In the genomic region with DNA sequence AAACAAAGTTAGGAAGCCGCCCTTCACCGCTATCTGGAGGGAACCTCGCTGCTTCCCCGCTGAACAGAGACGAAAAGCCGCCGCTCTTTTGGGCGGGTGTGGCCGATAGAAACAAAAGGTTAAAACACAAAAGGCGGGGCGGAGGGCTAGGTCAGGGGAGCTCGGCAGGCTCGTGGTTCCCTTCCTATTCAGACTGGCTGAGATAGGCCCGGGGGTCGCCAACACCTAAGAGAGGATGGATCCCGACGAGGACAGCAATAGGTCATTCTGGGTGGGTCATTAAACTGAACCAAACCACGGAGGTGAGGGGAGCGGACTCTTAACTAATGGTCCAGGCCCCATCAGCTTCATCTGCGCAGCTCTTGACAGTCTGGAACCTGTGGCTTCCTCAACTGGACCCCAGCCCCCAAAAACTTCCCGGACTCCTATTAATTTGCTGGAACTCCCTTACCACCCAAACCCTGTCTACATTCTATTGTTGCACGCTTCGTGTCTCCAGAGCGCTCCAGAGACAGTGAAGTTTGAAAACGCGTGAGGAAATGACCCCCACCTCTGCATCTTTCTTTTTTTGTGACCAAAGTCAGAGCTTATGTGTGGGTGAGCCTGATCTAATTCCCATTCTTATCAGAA, we compare ENCODE assay signal across 8 mouse cellular contexts.
DNase-seq lines count a peak whose midpoint lies in the region; ATAC-seq and TF ChIP-seq lines count a peak whose summit lies in the region.

No protein-coding gene starts in this region.

- 0 out of 2 replicates have a peak, but pooled peaks have one; percentile 30 for ATAC-seq in heart, embryonic 16.5 days (replicated peaks; ENCODE audit: extremely low read depth, insufficient read depth, low FRiP score)
- ATAC-seq in limb, embryonic 11.5 days (ENCODE audit: insufficient number of reproducible peaks, low FRiP score, low TSS enrichment, low read depth) = no peak

- DNase-seq in gastrocnemius, adult 2 months = peak; percentile 24
- DNase-seq in gastrocnemius, adult 18-20 months (ENCODE audit: low spot score) = no peak
- DNase-seq in embryo, embryonic 10 days (ENCODE audit: low spot score) = peak; percentile 80
- peak; percentile 66 for DNase-seq in limb, embryonic 11.5 days (ENCODE audit: low spot score)
- DNase-seq in midbrain, embryonic 10.5 days (ENCODE audit: low spot score) = peak; percentile 70
- peak; percentile 62 for DNase-seq in thymus, postnatal 0 days (ENCODE audit: low spot score)
- DNase-seq in cerebellum, postnatal 36 days = no peak

- H3K9ac ChIP-seq in heart, embryonic 16.5 days (ENCODE audit: low read length) = peak overlapping the region; percentile 74
- peak overlapping the region; percentile 89 for H3K9ac ChIP-seq in limb, embryonic 11.5 days (ENCODE audit: low read length)

- WGBS in heart, embryonic 16.5 days = 2% methylated on average over 26 of the region's 26 CpGs
- under 1% methylated on average over 26 of the region's 26 CpGs for WGBS in limb, embryonic 11.5 days
- WGBS in midbrain, embryonic 10.5 days = under 1% methylated on average over 26 of the region's 26 CpGs

- no peak for TF ChIP-seq CTCF in gastrocnemius, adult 2 months (IDR thresholded peaks at IDR 0.05)

- no peaks in the 10 kb centered on the region for H3K36me3 ChIP-seq in heart, embryonic 16.5 days (ENCODE audit: control insufficient read depth, insufficient read depth)
- no peaks in the 10 kb centered on the region for H3K36me3 ChIP-seq in limb, embryonic 11.5 days (ENCODE audit: control insufficient read depth, insufficient read depth, low read length)
- peaks cover 17% of the 10 kb centered on the region for H3K36me3 ChIP-seq in midbrain, embryonic 10.5 days

- peak overlapping the region; percentile 83 for H3K4me3 ChIP-seq in gastrocnemius, adult 2 months
- peak overlapping the region; percentile 62 for H3K4me3 ChIP-seq in heart, embryonic 16.5 days (ENCODE audit: low read length)
- H3K4me3 ChIP-seq in limb, embryonic 11.5 days (ENCODE audit: low read depth, low read length) = peak overlapping the region; percentile 71
- H3K4me3 ChIP-seq in midbrain, embryonic 10.5 days = peak overlapping the region; percentile 75

- H3K4me1 ChIP-seq in heart, embryonic 16.5 days (ENCODE audit: control insufficient read depth, insufficient read depth, low read length) = peaks cover 6% of the 10 kb centered on the region; the same call in 1 of the 2 replicates
- 0 out of 2 replicates have a peak, but pooled peaks cover 3% of the 10 kb centered on the region for H3K4me1 ChIP-seq in limb, embryonic 11.5 days (ENCODE audit: control insufficient read depth, insufficient read depth, low read length)
- H3K4me1 ChIP-seq in midbrain, embryonic 10.5 days = peaks cover 64% of the 10 kb centered on the region

- H3K4me2 ChIP-seq in heart, embryonic 16.5 days (ENCODE audit: low read depth, low read length) = peak overlapping the region; percentile 70
- H3K4me2 ChIP-seq in limb, embryonic 11.5 days (ENCODE audit: low read depth, severe bottlenecking) = peak overlapping the region; percentile 45

- H3K9me3 ChIP-seq in heart, embryonic 16.5 days (replicated peaks; ENCODE audit: control insufficient read depth, low read length) = no peaks in the 10 kb centered on the region
- H3K9me3 ChIP-seq in limb, embryonic 11.5 days (ENCODE audit: control insufficient read depth, low read length) = no peaks in the 10 kb centered on the region
- H3K9me3 ChIP-seq in midbrain, embryonic 10.5 days (replicated peaks) = no peaks in the 10 kb centered on the region

- intact Hi-C loops in gastrocnemius, adult 2 months (cut with DNase I) = no loop called here

- peak overlapping the region; percentile 74 for H3K27ac ChIP-seq in gastrocnemius, adult 2 months
- no peak overlapping the region for H3K27ac ChIP-seq in heart, embryonic 16.5 days (ENCODE audit: low read length)
- no peak overlapping the region for H3K27ac ChIP-seq in limb, embryonic 11.5 days (replicated peaks; ENCODE audit: low read depth, low read length)
- H3K27ac ChIP-seq in midbrain, embryonic 10.5 days (replicated peaks) = peak overlapping the region; percentile 96

- H3K27me3 ChIP-seq in heart, embryonic 16.5 days (ENCODE audit: control insufficient read depth, insufficient read depth, low read length) = peaks cover 16% of the 10 kb centered on the region
- peaks cover 22% of the 10 kb centered on the region for H3K27me3 ChIP-seq in limb, embryonic 11.5 days (ENCODE audit: control insufficient read depth, insufficient read depth, low read length)
- peaks cover 31% of the 10 kb centered on the region for H3K27me3 ChIP-seq in midbrain, embryonic 10.5 days (ENCODE audit: low read depth, poor library complexity, severe bottlenecking)

Comparison
In these comparisons a context has a peak if more than half of its experiments do, and no peak if none do; other contexts are left out.
1. DNase-seq: peak in gastrocnemius, adult 2 months (single experiment), embryo, embryonic 10 days (single experiment), limb, embryonic 11.5 days (single experiment), midbrain, embryonic 10.5 days (single experiment) and thymus, postnatal 0 days (single experiment); none in gastrocnemius, adult 18-20 months (single experiment) and cerebellum, postnatal 36 days (0 of 2).
2. H3K27ac ChIP-seq: peak in gastrocnemius, adult 2 months (single experiment) and midbrain, embryonic 10.5 days (single experiment); none in heart, embryonic 16.5 days (single experiment) and limb, embryonic 11.5 days (single experiment).
3. Peak in every context shown above with its lines, with median percentiles within 50 percentile points of each other: H3K4me3 ChIP-seq.